14 mouse cellular contexts compared by ENCODE assay signal in the genomic region with DNA sequence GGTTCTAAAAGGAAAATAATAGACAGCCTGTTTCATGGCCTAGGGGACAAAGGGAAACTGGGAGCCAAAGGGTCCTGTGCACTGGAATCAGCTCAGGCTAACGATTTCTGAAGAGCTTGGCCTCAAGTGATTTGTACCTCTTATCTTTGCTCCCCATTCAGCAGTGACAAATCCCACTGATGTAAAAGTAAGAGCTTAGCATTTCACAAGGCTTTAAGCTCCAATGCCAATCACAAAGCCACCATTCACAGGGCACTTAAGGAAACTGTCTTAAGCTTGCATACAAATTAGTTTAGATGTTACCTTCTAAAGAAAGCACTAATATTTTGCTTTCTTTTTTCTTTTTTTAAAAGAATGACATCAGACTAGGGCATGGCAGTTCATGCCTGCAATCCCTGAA. TPM values are rescaled to one million over a fixed set of nuclear protein-coding genes. Genes with fewer than 3 reads are reported as not detected.
"Had no signal": no experiment of that assay in that cellular context is flagged by ENCODE, and none has a peak within 500 bp of the region (broad histone marks: within the 10 kb centered on the region; RNA-seq: fewer than 3 reads in every experiment).

No protein-coding gene starts in this region.

- H3K27me3 ChIP-seq: lung, embryonic 15.5 days; neural tube, embryonic 13.5 days had no signal

- H3K9me3 ChIP-seq: limb, embryonic 10.5 days; liver, embryonic 13.5 days; lung, embryonic 15.5 days; neural tube, embryonic 13.5 days had no signal

- H3K36me3 ChIP-seq: limb, embryonic 10.5 days; liver, embryonic 13.5 days; lung, embryonic 15.5 days; neural tube, embryonic 13.5 days had no signal

- ATAC-seq: inflammation-experienced regulatory T-cells, adult 6 months; intestine, postnatal 0 days; liver, postnatal 0 days had no signal

- H3K27ac ChIP-seq: layer of hippocampus, adult 2 months; limb, embryonic 10.5 days; liver, embryonic 13.5 days; lung, embryonic 15.5 days; neural tube, embryonic 13.5 days had no signal

- DNase-seq: kidney, postnatal 4 days; liver, embryonic 13.5 days; liver, postnatal 0 days; right cerebral cortex, adult 18-20 months; right cerebral cortex, postnatal 25 days; thymus, postnatal 4 days had no signal

- H3K4me2 ChIP-seq: liver, embryonic 13.5 days; lung, embryonic 15.5 days; neural tube, embryonic 13.5 days had no signal

- H3K4me3 ChIP-seq: layer of hippocampus, adult 2 months; limb, embryonic 10.5 days; liver, embryonic 13.5 days; lung, embryonic 15.5 days; neural tube, embryonic 13.5 days had no signal

- H3K9ac ChIP-seq: liver, embryonic 13.5 days; liver, postnatal 0 days; lung, embryonic 15.5 days; neural tube, embryonic 13.5 days had no signal

- H3K4me1 ChIP-seq: limb, embryonic 10.5 days; liver, embryonic 13.5 days; lung, embryonic 15.5 days had no signal

RNA-seq across cellular contexts. Expression of gene Il12b, which starts 6.1 kb away (rescaled TPM):
- polyA plus RNA-seq: intestine, postnatal 0 days; limb, embryonic 10.5 days; liver, embryonic 13.5 days; liver, postnatal 0 days; lung, embryonic 15.5 days; neural tube, embryonic 13.5 days; small intestine, adult 2 months; stomach, embryonic 16.5 days had no signal
